Mouse (Mus musculus): ENCODE results near the gene Tmem252.

- TF ChIP-seq CTCF (IDR thresholded peaks at IDR 0.05; ENCODE audit: control insufficient read depth, insufficient read depth, insufficient read length): no peak
- TF ChIP-seq USF1 (IDR thresholded peaks at IDR 0.05; ENCODE audit: low read depth): no peak
Observed at GRCm38 (mm10) chr19:24651595-24651994, 22.2 kb upstream of the Tmem252 start.

Data from C2C12 (cell line).